Mouse (Mus musculus) C2C12 (cell line): Measurements from ENCODE around the gene Plac1. TPM values are rescaled to one million over a fixed set of nuclear protein-coding genes. Genes with fewer than 3 reads are reported as not detected.

Experiments
- H3K27me3 ChIP-seq: one replicate; pipeline ENCODE4 v1.6.1; 2011; ENCODE audit not compliant: control insufficient read depth, insufficient read depth, insufficient read length
- H3K36me3 ChIP-seq: one replicate; pipeline ENCODE4 v1.6.1; 2011; ENCODE audit not compliant: control insufficient read depth, insufficient read depth
- H3K4me3 ChIP-seq: one replicate; pipeline ENCODE4 v1.5.1; 2011; ENCODE audit warnings: mild to moderate bottlenecking, control low read depth; ENCODE audit not compliant: poor library complexity, insufficient read depth, severe bottlenecking
- H3K79me2 ChIP-seq: one replicate; pipeline ENCODE4 v1.6.1; 2011; ENCODE audit not compliant: control insufficient read depth, insufficient read depth
- H3K79me3 ChIP-seq: one replicate; pipeline ENCODE4 v1.6.1; 2011; ENCODE audit warnings: low read depth, control low read depth
- H3ac ChIP-seq: one replicate; pipeline ENCODE3; 2011; ENCODE audit warnings: low read depth; ENCODE audit not compliant: control insufficient read depth, insufficient read length
- CEBPB ChIP-seq: IDR thresholded peaks from one replicate; pipeline ENCODE4 v1.6.1; 2011; ENCODE audit warnings: low read depth, mild to moderate bottlenecking, control low read depth, moderate library complexity
- CTCF ChIP-seq: IDR thresholded peaks from one replicate; pipeline ENCODE4 v1.5.1; 2011; ENCODE audit not compliant: control insufficient read depth, insufficient read depth, insufficient read length
- FOSL1 ChIP-seq: IDR thresholded peaks from one replicate; pipeline ENCODE4 v1.8.0; 2011; ENCODE audit warnings: mild to moderate bottlenecking, low read length; ENCODE audit not compliant: poor library complexity, insufficient read depth, severe bottlenecking
- MAX ChIP-seq: IDR thresholded peaks from one replicate; pipeline ENCODE4 v1.6.1; 2011; ENCODE audit warnings: mild to moderate bottlenecking, control low read depth
- MYOD1 ChIP-seq: IDR thresholded peaks from one replicate; pipeline ENCODE4 v1.6.1; 2011; ENCODE audit warnings: low read depth; ENCODE audit not compliant: control insufficient read depth, insufficient read length
- MYOG ChIP-seq: IDR thresholded peaks from one replicate; pipeline ENCODE4 v1.6.1; 2011; ENCODE audit not compliant: control insufficient read depth, insufficient read length; ENCODE audit errors: extremely low read depth
- USF1 ChIP-seq: IDR thresholded peaks from one replicate; pipeline ENCODE4 v1.6.1; 2011; ENCODE audit warnings: low read depth, mild to moderate bottlenecking, control low read depth, moderate library complexity
- polyA plus RNA-seq: library from polyadenylated mRNA; unstranded; fragments of >200 nt; fragmentation: generic; extraction: Trizol; gene quantifications from one replicate; pipeline ENCODE4 v1.2.1, GENCODE M21; 2012; ENCODE audit warnings: missing spikeins

Plac1 gene
- polyA plus RNA-seq, 1 experiment, result 0.48 TPM

- H3ac ChIP-seq, result no peak overlapping the region
- TF ChIP-seq FOSL1, result no peak
- no peak for TF ChIP-seq CEBPB
- TF ChIP-seq MYOD1, result no peak
- no peak for TF ChIP-seq MYOG
- TF ChIP-seq MAX, result no peak
- TF ChIP-seq USF1, result no peak
- no peak for TF ChIP-seq CTCF
Observed at GRCm38 (mm10) chrX:53129501-53129900, 110.4 kb downstream of the Plac1 start.

GRCm38 (mm10) chrX:53126492-53127033 lies 113.3 kb downstream of the Plac1 start:
- Histone ChIP-seq H3ac (no peak overlapping the region), H3K79me2 (no peaks in the 10 kb centered on the region), H3K4me3 (peak overlapping the region; percentile 0), H3K36me3 (no peaks in the 10 kb centered on the region), H3K27me3 (no peaks in the 10 kb centered on the region), H3K79me3 (no peaks in the 10 kb centered on the region)
- TF ChIP-seq CTCF, result no peak
- no peak for TF ChIP-seq MYOG
- TF ChIP-seq MYOD1, result no peak
- TF ChIP-seq CEBPB, result no peak
- TF ChIP-seq MAX, result no peak
- no peak for TF ChIP-seq USF1
- TF ChIP-seq FOSL1, result no peak

More at GRCm38 (mm10) chrX:53129501-53129900, 110.4 kb downstream of the Plac1 start:
- H3K36me3 ChIP-seq, result no peaks in the 10 kb centered on the region
- no peaks in the 10 kb centered on the region for H3K27me3 ChIP-seq
- H3K79me3 ChIP-seq, result no peaks in the 10 kb centered on the region
- H3K4me3 ChIP-seq, result no peak overlapping the region
- no peaks in the 10 kb centered on the region for H3K79me2 ChIP-seq

DNA sequence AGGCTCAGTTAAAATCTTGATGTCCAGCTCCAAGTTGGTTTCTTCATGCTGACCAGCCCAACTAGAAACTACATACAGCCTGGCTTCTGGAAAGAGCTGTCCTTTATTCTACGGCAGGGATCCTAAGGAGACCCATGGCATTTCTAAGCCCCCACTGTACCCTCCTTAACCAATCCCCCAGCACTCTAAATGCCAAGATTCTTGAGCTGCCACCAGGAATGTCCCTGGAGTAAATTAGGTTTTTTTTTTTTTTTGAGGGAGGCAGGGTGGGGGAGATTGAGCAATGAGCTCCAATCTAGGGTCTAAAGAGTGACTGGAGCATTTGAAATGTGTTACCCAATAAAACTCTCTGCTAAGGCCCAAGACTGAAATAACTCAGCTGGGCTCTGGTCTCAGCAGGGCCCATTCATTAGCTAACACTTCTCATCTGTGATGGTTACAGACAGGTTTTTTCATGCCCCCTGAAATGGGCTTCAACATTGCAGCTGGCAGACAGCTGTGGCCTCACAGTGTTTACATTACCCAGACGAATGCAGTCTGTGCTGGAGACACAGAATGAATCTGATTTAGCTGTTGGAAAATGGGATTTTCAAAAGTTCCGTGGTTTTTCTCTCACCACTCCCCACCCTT lies 114.0 kb downstream of the Plac1 start:
- H3K36me3 ChIP-seq, result no peaks in the 10 kb centered on the region
- no peak for TF ChIP-seq MYOD1
- no peak for TF ChIP-seq FOSL1
- TF ChIP-seq MYOG, result no peak
- H3K79me2 ChIP-seq, result no peaks in the 10 kb centered on the region
- H3ac ChIP-seq, result no peak overlapping the region
- no peaks in the 10 kb centered on the region for H3K27me3 ChIP-seq
- H3K4me3 ChIP-seq, result no peak overlapping the region
- H3K79me3 ChIP-seq, result no peaks in the 10 kb centered on the region

- Histone ChIP-seq H3K79me3 (no peaks in the 10 kb centered on the region), H3ac (no peak overlapping the region), H3K36me3 (no peaks in the 10 kb centered on the region), H3K4me3 (no peak overlapping the region), H3K79me2 (no peaks in the 10 kb centered on the region), H3K27me3 (no peaks in the 10 kb centered on the region)
- TF ChIP-seq MYOG (no peak), CTCF (no peak), CEBPB (no peak), MYOD1 (no peak), MAX (no peak), FOSL1 (no peak), USF1 (no peak)
Observed at GRCm38 (mm10) chrX:53123562-53123961, 116.3 kb downstream of the Plac1 start.

DNA sequence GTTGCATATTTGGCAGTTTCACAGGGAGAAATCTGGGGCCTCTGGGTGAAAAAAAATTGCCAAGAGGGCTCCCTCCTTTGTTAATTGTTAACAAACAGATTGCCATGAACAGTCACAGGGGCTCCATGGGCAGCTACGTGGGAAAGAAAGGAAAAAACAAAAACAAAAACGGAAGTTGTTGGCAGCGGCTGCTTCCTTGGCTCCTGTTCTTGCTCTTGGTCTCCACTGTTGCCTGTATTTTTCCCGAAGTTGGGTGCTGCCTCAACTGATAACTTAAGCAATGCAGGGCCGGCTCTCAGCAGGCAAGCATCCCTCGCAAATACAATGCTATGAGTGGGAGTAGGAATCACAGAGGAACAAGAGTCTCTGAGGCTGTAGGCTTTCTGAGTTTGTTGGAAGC lies 121.3 kb downstream of the Plac1 start:
- Histone ChIP-seq H3ac (no peak overlapping the region), H3K4me3 (no peak overlapping the region), H3K79me3 (no peaks in the 10 kb centered on the region), H3K27me3 (no peaks in the 10 kb centered on the region), H3K36me3 (no peaks in the 10 kb centered on the region), H3K79me2 (no peaks in the 10 kb centered on the region)
- TF ChIP-seq MYOG, result no peak
- no peak for TF ChIP-seq FOSL1
- TF ChIP-seq USF1, result no peak
- TF ChIP-seq CEBPB, result no peak
- no peak for TF ChIP-seq MAX
- no peak for TF ChIP-seq MYOD1
- no peak for TF ChIP-seq CTCF

DNA sequence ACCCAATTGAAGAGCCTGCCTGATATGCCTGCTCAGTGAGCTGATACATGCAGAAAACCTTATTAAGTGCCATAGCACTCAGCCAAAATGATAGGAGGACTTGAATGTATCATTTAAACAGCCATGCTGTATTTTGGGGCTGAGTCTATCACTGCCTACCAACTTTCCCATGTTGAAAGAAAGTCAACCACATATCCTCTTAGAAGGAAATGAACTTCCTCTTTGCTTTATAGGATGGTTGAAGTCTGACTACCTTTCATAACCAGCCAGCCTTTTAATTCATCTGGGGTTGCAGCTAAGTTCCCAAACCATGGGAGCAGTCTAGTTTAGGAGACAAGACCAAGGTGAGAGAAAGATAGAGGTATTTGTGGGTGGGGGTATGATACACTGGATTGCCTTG lies 121.9 kb downstream of the Plac1 start:
- Histone ChIP-seq H3ac (no peak overlapping the region), H3K36me3 (no peaks in the 10 kb centered on the region), H3K27me3 (no peaks in the 10 kb centered on the region), H3K79me2 (no peaks in the 10 kb centered on the region), H3K4me3 (no peak overlapping the region), H3K79me3 (no peaks in the 10 kb centered on the region)
- TF ChIP-seq CEBPB, result no peak
- TF ChIP-seq FOSL1, result no peak
- no peak for TF ChIP-seq MYOG
- TF ChIP-seq USF1, result no peak
- TF ChIP-seq MYOD1, result no peak
- TF ChIP-seq CTCF, result no peak
- TF ChIP-seq MAX, result no peak
